Mouse (Mus musculus) monocyte, adult 5-6 weeks (primary cell): ENCODE results near the gene Hcrtr2. TPM values are rescaled to one million over a fixed set of nuclear protein-coding genes. Genes with fewer than 3 reads are reported as not detected.

ENCODE experiments used
- ATAC-seq: fragments of 153-309, 156-312 bp; replicated peaks from 2 replicates; pipeline ENCODE4 v1.8.0; 2017; ENCODE audit warnings: mild to moderate bottlenecking; ENCODE audit not compliant: low TSS enrichment, insufficient number of reproducible peaks, severe bottlenecking, poor library complexity, low FRiP score
- total RNA-seq: library from RNA; stranded (forward); fragments of 200-1000, 200-491, 200-594 nt; gene quantifications from 3 replicates; pipeline ENCODE4 v1.2.3, GENCODE M21; 2017

Hcrtr2 gene
- 0.11 to 0.87 TPM (median 0.48 TPM) in 3 replicates for total RNA-seq

DNA sequence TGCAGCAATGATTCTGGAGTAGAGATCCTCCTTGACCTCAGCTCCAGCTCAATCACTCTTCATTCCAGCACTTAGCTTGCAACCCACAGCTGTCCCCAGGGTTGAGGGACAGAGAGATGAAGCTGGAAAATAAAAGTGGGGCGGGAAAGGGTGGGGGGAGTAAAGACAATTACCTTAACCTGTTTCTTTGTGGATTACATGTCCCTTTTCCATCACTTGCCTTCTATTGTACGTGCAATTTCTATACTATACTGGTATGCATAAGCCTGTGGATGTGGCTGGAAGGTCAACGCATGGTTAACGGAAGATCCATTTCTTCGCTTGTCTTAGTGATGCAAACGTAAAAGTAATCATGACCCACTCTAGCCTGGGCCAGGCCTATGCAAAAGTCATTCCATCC, at the start of gene Hcrtr2:
Gene Hcrtr2, minus strand, starts transcription at position 101 of the 400 bp plus-strand sequence.
- ATAC-seq = no peak

DNA sequence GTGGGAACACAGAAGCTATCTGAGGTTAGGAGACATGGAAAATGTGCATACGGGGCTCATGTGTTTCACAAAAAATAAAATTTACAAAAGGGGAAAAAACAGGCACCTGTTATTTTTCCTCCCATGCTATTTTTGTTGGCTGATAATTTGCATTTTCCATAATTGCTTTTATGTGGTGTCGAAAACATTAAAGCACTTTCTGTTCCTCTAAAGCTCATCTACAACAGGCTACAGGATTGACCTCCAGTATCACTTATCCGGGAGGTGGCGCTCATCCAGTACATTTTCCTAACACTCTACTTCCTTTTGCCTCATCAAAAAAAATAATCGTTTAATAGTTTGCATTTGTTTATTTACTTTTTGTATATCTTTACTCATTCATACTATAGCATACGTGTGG, 41.2 kb upstream of the Hcrtr2 start:
- no peak for ATAC-seq

DNA sequence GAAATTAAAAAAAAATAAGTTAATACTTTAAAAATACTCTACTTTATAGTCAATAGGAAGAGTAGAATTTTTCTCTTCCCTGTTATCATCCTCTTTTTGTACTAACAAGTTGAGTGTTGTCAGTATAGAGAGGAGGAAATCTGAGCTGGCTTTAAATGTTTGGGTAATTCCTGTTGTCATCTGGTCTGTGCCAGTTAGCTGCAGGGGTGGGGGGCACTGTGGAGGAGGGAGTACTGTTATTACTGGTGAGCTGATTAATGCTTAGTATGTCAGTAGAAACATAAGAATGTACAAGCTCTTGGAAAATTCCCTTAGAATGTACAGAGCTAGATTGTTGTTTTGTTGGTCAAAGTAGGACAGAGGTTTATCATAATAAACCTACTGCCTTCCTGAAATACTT, 36.7 kb upstream of the Hcrtr2 start:
- ATAC-seq = no peak

- ATAC-seq = no peak
Measured at GRCm38 (mm10) chr9:76352346-76352745, 28.7 kb upstream of the Hcrtr2 start.

GRCm38 (mm10) chr9:76347298-76347697, 23.6 kb upstream of the Hcrtr2 start:
- no peak for ATAC-seq

DNA sequence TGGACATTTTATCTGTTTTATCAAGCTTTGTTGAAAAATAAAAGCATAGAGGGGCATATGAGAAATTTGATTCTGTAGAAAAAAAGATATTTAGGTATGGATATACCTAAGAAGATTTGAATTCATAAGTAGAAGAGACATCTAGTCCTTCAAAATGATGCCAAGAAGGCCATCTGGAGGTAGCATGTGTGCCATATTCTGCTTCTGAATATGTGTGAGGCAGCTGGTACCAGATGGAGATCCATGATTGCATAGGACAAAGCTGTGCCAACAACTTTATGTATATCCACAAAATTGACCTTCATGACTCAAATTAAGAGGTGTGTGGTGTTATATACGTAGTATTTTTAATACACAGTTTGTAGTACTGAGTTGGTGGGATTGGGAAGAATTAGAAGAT, 7.4 kb upstream of the Hcrtr2 start:
- ATAC-seq = no peak

- no peak for ATAC-seq
Measured at GRCm38 (mm10) chr9:76323186-76323701, 412 bp downstream of the Hcrtr2 start.

GRCm38 (mm10) chr9:76322122-76323052, 1.3 kb downstream of the Hcrtr2 start:
- ATAC-seq = no peak

DNA sequence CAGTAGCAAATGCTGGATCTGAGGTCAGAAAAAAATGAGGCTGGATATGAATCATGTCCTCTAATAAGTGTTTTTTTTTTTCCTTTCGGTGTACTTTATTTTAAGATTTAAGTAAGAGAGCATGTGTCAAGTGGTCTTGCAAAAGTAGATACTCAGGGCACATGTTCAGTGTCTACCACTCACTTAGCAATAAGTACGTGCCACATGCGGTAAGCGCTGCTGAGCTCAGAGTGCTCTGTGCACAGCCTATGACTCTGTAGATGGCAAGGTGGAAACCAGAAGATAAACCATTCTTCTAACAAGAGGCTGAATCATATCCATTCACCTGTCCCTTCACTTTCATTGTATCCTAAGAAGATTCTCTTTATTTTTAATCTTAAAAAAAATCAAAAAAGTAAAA, 2.1 kb downstream of the Hcrtr2 start:
- no peak for ATAC-seq

DNA sequence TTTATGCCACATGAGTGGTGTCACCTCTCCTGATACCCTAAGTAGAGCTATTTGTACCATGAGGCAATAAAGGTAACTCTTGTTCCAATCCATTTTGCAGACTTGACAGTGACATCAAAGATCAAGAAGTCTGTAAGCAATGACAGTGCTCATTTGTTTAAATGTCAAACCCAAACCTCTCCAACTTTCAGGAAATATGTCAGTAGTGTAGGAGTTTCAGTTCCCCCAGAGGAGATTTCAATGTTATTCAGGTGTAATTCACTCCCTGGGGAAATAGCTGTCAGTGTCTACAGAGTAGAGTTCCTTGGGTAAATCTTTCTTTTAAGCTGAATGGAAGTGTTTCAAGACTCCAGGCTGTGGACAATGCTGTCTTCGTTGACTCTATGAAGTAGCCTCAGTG, 2.9 kb downstream of the Hcrtr2 start:
- no peak for ATAC-seq

GRCm38 (mm10) chr9:76318302-76318701, 5.4 kb downstream of the Hcrtr2 start:
- no peak for ATAC-seq

DNA sequence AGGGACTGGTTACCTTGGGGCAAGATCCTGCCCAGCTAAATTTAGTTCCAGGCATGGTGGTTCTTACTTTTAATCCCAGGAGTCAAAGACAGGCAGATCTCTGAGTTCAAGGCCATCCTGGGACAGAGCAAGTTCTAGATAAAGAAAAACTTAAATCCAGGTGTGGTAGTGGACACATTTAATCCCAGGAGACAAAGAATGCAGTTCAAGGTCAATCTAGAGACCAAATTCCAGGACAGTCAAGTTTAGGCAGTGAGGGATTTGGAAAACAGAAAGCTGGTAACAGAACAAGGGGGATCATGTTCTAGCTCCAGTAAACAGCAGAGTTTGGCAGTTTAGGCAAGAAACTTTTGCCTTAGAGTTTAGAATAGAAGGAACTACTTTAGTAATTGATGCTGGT, 8.6 kb downstream of the Hcrtr2 start:
- ATAC-seq = no peak

DNA sequence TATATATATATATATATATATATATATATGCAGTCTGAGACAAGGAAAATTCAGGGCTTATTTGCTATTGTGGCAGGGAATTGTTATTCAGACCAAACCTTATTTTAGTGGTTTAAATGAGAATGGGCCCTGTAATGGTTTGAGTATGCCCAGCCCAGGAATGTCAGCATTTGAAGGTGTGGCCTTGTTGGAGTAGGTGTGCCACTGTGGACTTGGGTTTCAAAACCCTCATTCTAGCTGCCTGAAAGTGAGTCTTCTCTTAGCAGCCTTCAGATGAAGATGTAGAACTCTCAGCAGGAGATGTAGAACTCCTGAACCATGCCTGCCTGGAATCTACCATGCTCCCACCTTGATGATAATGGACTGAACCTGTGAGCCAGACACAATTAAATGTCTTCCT, 9.7 kb downstream of the Hcrtr2 start:
- no peak for ATAC-seq

- ATAC-seq = no peak
Measured at GRCm38 (mm10) chr9:76312221-76312620, 11.4 kb downstream of the Hcrtr2 start.

DNA sequence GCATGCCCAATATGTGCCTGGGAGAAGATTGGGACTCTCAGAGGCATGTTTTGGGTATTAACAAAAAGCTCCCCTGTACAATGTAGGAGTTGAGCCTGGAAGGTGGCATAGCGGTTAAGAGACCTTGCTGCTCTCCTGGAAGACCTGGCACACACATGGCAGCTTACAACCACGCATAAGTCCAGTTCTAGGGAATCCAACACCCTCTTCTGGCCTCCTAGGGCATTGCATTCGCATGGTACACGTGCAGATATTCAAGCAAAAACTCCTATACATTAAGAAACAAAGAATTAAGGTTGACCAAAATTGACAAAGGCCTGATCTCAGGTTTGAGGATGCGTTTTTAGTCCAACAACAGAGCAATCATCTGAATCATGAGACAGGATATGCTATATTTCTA, 32.3 kb downstream of the Hcrtr2 start:
- ATAC-seq = no peak

DNA sequence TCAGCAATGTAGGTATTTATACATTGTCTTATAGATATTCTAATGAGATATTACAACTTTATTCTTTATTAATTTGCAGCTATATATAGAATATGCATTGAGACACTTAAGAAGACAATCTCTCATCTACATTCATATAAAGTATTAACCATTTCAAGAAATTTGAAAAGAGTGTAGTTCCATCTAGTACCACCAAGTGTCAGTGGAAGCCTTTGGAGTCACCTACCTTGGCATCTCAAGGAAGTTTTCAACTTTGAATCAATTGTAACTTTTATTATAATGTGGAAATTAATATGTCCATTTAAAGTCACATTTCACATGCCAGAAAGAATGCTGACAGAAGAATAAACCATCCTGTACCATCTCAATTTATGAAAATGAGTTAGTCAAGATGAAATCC, 52.8 kb downstream of the Hcrtr2 start:
- no peak for ATAC-seq

DNA sequence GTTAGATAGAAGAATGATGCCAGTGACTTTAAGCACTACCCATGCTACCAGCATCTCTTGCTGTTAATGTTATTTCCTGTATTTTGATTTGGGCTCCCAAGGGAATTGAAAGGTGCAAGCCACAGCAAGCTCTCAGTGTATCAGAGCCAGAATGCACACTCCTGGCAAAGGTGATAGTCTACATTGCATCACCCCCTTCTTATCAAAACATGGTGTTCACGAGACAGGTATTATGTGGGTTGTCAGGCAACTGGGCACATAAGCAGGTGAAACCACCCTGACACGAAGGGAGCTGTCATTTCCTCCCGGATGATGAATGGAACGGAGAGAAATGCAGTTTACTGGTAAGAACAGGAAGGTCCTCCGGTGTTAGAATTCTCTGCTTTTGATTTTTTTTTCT, 65.9 kb downstream of the Hcrtr2 start:
- ATAC-seq = no peak

DNA sequence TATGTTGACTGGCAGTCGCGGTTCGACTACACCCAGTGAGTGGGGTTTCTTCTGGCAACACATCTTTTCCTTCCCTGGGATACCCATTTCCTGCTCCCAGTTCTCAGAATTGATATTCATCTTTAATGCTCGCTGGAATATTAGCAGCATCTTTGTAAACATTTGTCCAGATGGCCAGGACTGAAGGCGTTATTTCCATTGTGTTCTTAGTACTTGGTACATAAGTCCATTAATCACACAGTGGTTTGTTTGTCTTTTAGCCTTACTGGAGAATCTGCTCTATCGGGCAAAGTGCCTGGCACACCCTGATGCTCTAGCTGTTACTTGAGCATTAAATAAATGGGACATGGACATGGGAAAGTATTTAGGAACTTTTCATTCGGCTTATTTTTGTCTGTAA, 71.1 kb downstream of the Hcrtr2 start:
- ATAC-seq = no peak

- no peak for ATAC-seq
Measured at GRCm38 (mm10) chr9:76252109-76252508, 71.5 kb downstream of the Hcrtr2 start.

DNA sequence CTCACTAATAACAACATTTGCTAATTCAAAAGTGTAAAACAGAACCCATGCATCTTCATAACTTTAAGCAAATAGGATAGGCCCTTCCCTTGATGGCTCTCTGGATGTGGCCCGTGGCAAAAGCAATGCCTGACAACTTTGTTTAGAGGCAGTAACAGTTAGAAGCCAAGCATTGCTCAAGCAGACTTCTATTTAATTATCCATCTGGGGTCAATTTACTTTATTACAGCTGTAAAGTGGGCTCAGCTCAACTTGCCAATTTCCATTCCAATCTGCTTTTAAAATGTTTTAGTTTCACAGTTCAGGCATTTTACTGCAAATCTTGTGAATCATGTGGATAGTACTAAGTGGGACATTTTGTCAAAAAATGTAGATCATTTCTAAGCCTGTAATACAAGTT, 81.3 kb downstream of the Hcrtr2 start:
- ATAC-seq = no peak
